8 mouse cellular contexts compared by ENCODE assay signal in genomic region chr10:94147756-94148531, GRCm38 (mm10). TPM values are rescaled to one million over a fixed set of nuclear protein-coding genes. Genes with fewer than 3 reads are reported as not detected.
DNase-seq lines count a peak whose midpoint lies in the region; ATAC-seq and TF ChIP-seq lines count a peak whose summit lies in the region.

Nr2c1 (plus strand) TSS chr10:94148023.

- in situ Hi-C loops in Patski (cut with MboI; ENCODE audit: low pct_unique_long_range_greater_than_20kb) = no loop called here

- CTCF ChIA-PET in Patski (lab: Charles Lee) = interaction anchor here (1.0 to 1.3 kb wide), 2 partner anchors 13 to 18 kb away, joined by 3 to 4 read pairs; no protein-coding TSS in a partner anchor

- no peaks in the 10 kb centered on the region for H3K27me3 ChIP-seq in Patski
- no peaks in the 10 kb centered on the region for H3K27me3 ChIP-seq in hindbrain, embryonic 14.5 days (ENCODE audit: control insufficient read depth, insufficient read depth, low read length)

- no peaks in the 10 kb centered on the region for H3K9me3 ChIP-seq in hindbrain, embryonic 14.5 days (ENCODE audit: control insufficient read depth, low read length)

- peak; percentile 98 for TF ChIP-seq CTCF in Patski (IDR thresholded peaks at IDR 0.05)

- POLR2A ChIA-PET in Patski (lab: Charles Lee) = no interaction called here

- under 1% methylated on average over 64 of the region's 64 CpGs for WGBS in hindbrain, embryonic 14.5 days

- DNase-seq in Patski (ENCODE audit: low read depth, low spot score) = no peak
- peak; percentile 95 to 96 for DNase-seq in cerebellum, postnatal 10 days
- DNase-seq in frontal cortex, postnatal 25 days (ENCODE audit: low spot score in 2 of 2) = peak; percentile 82 to 88
- DNase-seq in hindbrain, embryonic 14.5 days (ENCODE audit: low spot score) = peak; percentile 90
- DNase-seq in layer of hippocampus, postnatal 36 days = peak; percentile 91
- DNase-seq in lung, postnatal 25 days (ENCODE audit: low spot score) = peak; percentile 92
- peak; percentile 79 for DNase-seq in retina, adult 2 months (ENCODE audit: low read depth, low spot score)
- peak; percentile 75 for DNase-seq in thymus, postnatal 25 days

- peak within 1 kb of the TSS; percentile 72 for H3K27ac ChIP-seq in hindbrain, embryonic 14.5 days

- H3K4me1 ChIP-seq in hindbrain, embryonic 14.5 days (replicated peaks; ENCODE audit: control insufficient read depth, insufficient read depth, low read length) = peaks cover 15% of the 10 kb centered on the region

- H3K9ac ChIP-seq in hindbrain, embryonic 14.5 days = peak within 1 kb of the TSS; percentile 85

- H3K4me2 ChIP-seq in hindbrain, embryonic 14.5 days (replicated peaks) = peak within 1 kb of the TSS; percentile 49

- peak within 1 kb of the TSS; percentile 73 for H3K4me3 ChIP-seq in hindbrain, embryonic 14.5 days (replicated peaks; ENCODE audit: low read length)

- H3K36me3 ChIP-seq in hindbrain, embryonic 14.5 days (replicated peaks; ENCODE audit: control insufficient read depth, insufficient read depth) = no peaks in the 10 kb centered on the region

- ATAC-seq in Patski = peak; percentile 89
- peak; percentile 91 for ATAC-seq in hindbrain, embryonic 14.5 days (ENCODE audit: low FRiP score)

RNA-seq across cellular contexts. Expression of gene Nr2c1, which starts in this region (rescaled TPM):
- polyA plus RNA-seq in Patski (2021) = 12.6 TPM
- 7.0 and 8.0 TPM in 2 replicates for polyA plus RNA-seq in hindbrain, embryonic 14.5 days (2014; fragmentation: Nextera tagmentation; extraction: Ambion mirVana)
- total RNA-seq in layer of hippocampus, postnatal 36 days (2021) = 1 to 10 TPM; 9.2 to 9.7 TPM
